Mouse (Mus musculus) CH12.LX (cell line): ENCODE results near the gene Gm572. TPM values are rescaled to one million over a fixed set of nuclear protein-coding genes. Genes with fewer than 3 reads are reported as not detected.

Experiments used
- DNase-seq: peaks from one replicate; pipeline ENCODE4 v3.0.0-alpha.2; 2013; ENCODE audit errors: extremely low read depth
- H3K27ac ChIP-seq: 2 replicates; pipeline ENCODE4 v1.5.1; 2012; ENCODE audit warnings: low read depth, mild to moderate bottlenecking, control low read depth, moderate library complexity; ENCODE audit not compliant: insufficient read depth
- H3K27me3 ChIP-seq: replicated peaks from 2 replicates; pipeline ENCODE3; 2012; ENCODE audit warnings: inconsistent platforms
- H3K36me3 ChIP-seq, 2 experiments: replicated peaks in 1 of 2; 2 replicates each; pipeline versions ENCODE3 to v1.6.1; 2012; ENCODE audit warnings: inconsistent platforms in 1 of 2, low read length in 1 of 2, mild to moderate bottlenecking in 1 of 2, mixed read lengths in 1 of 2, moderate library complexity in 1 of 2; ENCODE audit not compliant: control insufficient read depth in 1 of 2, insufficient read depth in 1 of 2
- H3K4me1 ChIP-seq, 2 experiments: 2 replicates each; pipeline ENCODE4 v1.6.1; 2012; ENCODE audit warnings: inconsistent platforms in 1 of 2, moderate library complexity in 1 of 2; ENCODE audit not compliant: insufficient read depth in 2 of 2, control insufficient read depth in 1 of 2
- H3K4me2 ChIP-seq: 2 replicates; pipeline ENCODE4 v1.6.1; 2012; ENCODE audit warnings: low read depth, mild to moderate bottlenecking, control low read depth; ENCODE audit not compliant: poor library complexity, insufficient read depth, severe bottlenecking
- H3K4me3 ChIP-seq, 3 experiments: fragments of 150-350 bp in 1 of 3; sonication (generic) in 1 of 3; replicated peaks in 1 of 3; 2 replicates each; pipeline versions ENCODE3 to v1.5.1; 2011 to 2012; ENCODE audit warnings: low read depth in 2 of 3, low read length in 2 of 3, mild to moderate bottlenecking in 2 of 3, moderate library complexity in 2 of 3, control low read depth in 1 of 3, improper control_type of control experiment in 1 of 3, inconsistent platforms in 1 of 3, mixed read lengths in 1 of 3; ENCODE audit not compliant: poor library complexity in 1 of 3
- H3K79me2 ChIP-seq: replicated peaks from 2 replicates; pipeline ENCODE4 v1.6.1; 2012; ENCODE audit warnings: mild to moderate bottlenecking, moderate library complexity; ENCODE audit not compliant: control insufficient read depth, poor library complexity, insufficient read depth, severe bottlenecking; ENCODE audit errors: extremely low read depth
- H3K9ac ChIP-seq: 2 replicates; pipeline ENCODE4 v1.6.1; 2012; ENCODE audit warnings: low read depth, mild to moderate bottlenecking, control low read depth, moderate library complexity; ENCODE audit not compliant: insufficient read depth
- H3K9me3 ChIP-seq: replicated peaks from 2 replicates; pipeline ENCODE3; 2012; ENCODE audit warnings: low read length, inconsistent platforms, mixed read lengths
- BHLHE40 ChIP-seq: IDR thresholded peaks from 2 replicates; pipeline ENCODE4 v1.6.1; 2011; ENCODE audit warnings: mild to moderate bottlenecking, low read depth, low read length, improper control_type of control experiment
- CHD1 ChIP-seq: IDR thresholded peaks from 2 replicates; pipeline ENCODE4 v1.6.1; 2012; ENCODE audit warnings: low read depth, low read length, improper control_type of control experiment, inconsistent platforms
- CTCF ChIP-seq, 2 experiments: IDR thresholded peaks in 1 of 2; conservative IDR thresholded peaks in 1 of 2; 2 replicates each; pipeline ENCODE4 v1.5.1; 2011 to 2012; ENCODE audit warnings: low read depth in 2 of 2, low read length in 2 of 2, improper control_type of control experiment in 1 of 2, inconsistent platforms in 1 of 2, mild to moderate bottlenecking in 1 of 2, moderate library complexity in 1 of 2
- ELF1 ChIP-seq: IDR thresholded peaks from 2 replicates; pipeline ENCODE4 v1.6.1; 2014; ENCODE audit warnings: low read depth, mild to moderate bottlenecking, inconsistent platforms, low read length, improper control_type of control experiment
- EP300 ChIP-seq: IDR thresholded peaks from 2 replicates; pipeline ENCODE4 v1.6.1; 2011; ENCODE audit warnings: low read length, improper control_type of control experiment
- ETS1 ChIP-seq: conservative IDR thresholded peaks from 2 replicates; pipeline ENCODE4 v1.6.1; 2012; ENCODE audit warnings: low read depth, mild to moderate bottlenecking, inconsistent platforms, low read length, improper control_type of control experiment, moderate library complexity
- GABPA ChIP-seq: IDR thresholded peaks from 2 replicates; pipeline ENCODE4 v1.6.1; 2012; ENCODE audit warnings: low read depth, low read length, improper control_type of control experiment, inconsistent platforms; ENCODE audit not compliant: insufficient replicate concordance
- HCFC1 ChIP-seq: IDR thresholded peaks from 2 replicates; pipeline ENCODE4 v1.6.1; 2012; ENCODE audit warnings: low read depth, mild to moderate bottlenecking, inconsistent platforms, low read length, improper control_type of control experiment
- IRF4 ChIP-seq: IDR thresholded peaks from 2 replicates; pipeline ENCODE4 v1.6.1; 2014; ENCODE audit warnings: low read depth, mild to moderate bottlenecking, inconsistent platforms, low read length, improper control_type of control experiment
- JUN ChIP-seq: IDR thresholded peaks from 2 replicates; pipeline ENCODE4 v1.6.1; 2011; ENCODE audit warnings: low read depth, mild to moderate bottlenecking, low read length, improper control_type of control experiment, moderate library complexity; ENCODE audit not compliant: insufficient read depth
- JUND ChIP-seq: conservative IDR thresholded peaks from 2 replicates; pipeline ENCODE4 v1.6.1; 2011; ENCODE audit warnings: low read depth, low read length, improper control_type of control experiment
- KAT2A ChIP-seq: IDR thresholded peaks from 2 replicates; pipeline ENCODE4 v1.6.1; 2012; ENCODE audit warnings: low read length, improper control_type of control experiment, inconsistent platforms; ENCODE audit not compliant: insufficient replicate concordance
- MAX ChIP-seq: IDR thresholded peaks from 2 replicates; pipeline ENCODE4 v1.6.1; 2011; ENCODE audit warnings: low read length, improper control_type of control experiment
- MEF2A ChIP-seq: IDR thresholded peaks from 2 replicates; pipeline ENCODE4 v1.6.1; 2014; ENCODE audit warnings: low read depth, mild to moderate bottlenecking, inconsistent platforms, low read length, improper control_type of control experiment, borderline replicate concordance
- MYC ChIP-seq: IDR thresholded peaks from 2 replicates; pipeline ENCODE4 v1.6.1; 2011; ENCODE audit warnings: low read depth, mild to moderate bottlenecking, improper control_type of control experiment, low read length
- NELFE ChIP-seq: IDR thresholded peaks from 2 replicates; pipeline ENCODE4 v1.6.1; 2011; ENCODE audit warnings: low read depth, low read length, improper control_type of control experiment
- POLR2A ChIP-seq: IDR thresholded peaks from 2 replicates; pipeline ENCODE4 v1.6.1; 2011; ENCODE audit warnings: low read depth, mild to moderate bottlenecking, improper control_type of control experiment, low read length
- RAD21 ChIP-seq: IDR thresholded peaks from 2 replicates; pipeline ENCODE4 v1.6.1; 2011; ENCODE audit warnings: low read depth, mild to moderate bottlenecking, low read length, improper control_type of control experiment, moderate library complexity
- SIN3A ChIP-seq: IDR thresholded peaks from 2 replicates; pipeline ENCODE4 v1.6.1; 2012; ENCODE audit warnings: low read length, improper control_type of control experiment, inconsistent platforms
- SMC3 ChIP-seq: IDR thresholded peaks from 2 replicates; pipeline ENCODE4 v1.6.1; 2011; ENCODE audit warnings: low read depth, low read length, improper control_type of control experiment
- TBP ChIP-seq: conservative IDR thresholded peaks from 2 replicates; pipeline ENCODE4 v1.6.1; 2011; ENCODE audit warnings: low read depth, low read length, improper control_type of control experiment
- UBTF ChIP-seq: IDR thresholded peaks from 2 replicates; pipeline ENCODE4 v1.6.1; 2012; ENCODE audit warnings: low read depth, mild to moderate bottlenecking, inconsistent platforms, low read length, improper control_type of control experiment, moderate library complexity
- USF2 ChIP-seq: conservative IDR thresholded peaks from 2 replicates; pipeline ENCODE4 v1.6.1; 2011; ENCODE audit warnings: low read depth, low read length, improper control_type of control experiment
- ZC3H11A ChIP-seq: IDR thresholded peaks from 2 replicates; pipeline ENCODE4 v1.6.1; 2012; ENCODE audit warnings: low read depth, mild to moderate bottlenecking, inconsistent platforms, low read length, improper control_type of control experiment
- ZKSCAN1 ChIP-seq: IDR thresholded peaks from 2 replicates; pipeline ENCODE4 v1.6.1; 2012; ENCODE audit warnings: low read depth, inconsistent platforms, low read length, improper control_type of control experiment, borderline replicate concordance
- ZMIZ1 ChIP-seq: IDR thresholded peaks from 2 replicates; pipeline ENCODE4 v1.6.1; 2012; ENCODE audit warnings: low read depth, mild to moderate bottlenecking, inconsistent platforms, low read length, improper control_type of control experiment
- ZNF384 ChIP-seq: IDR thresholded peaks from 2 replicates; pipeline ENCODE4 v1.6.1; 2012; ENCODE audit warnings: low read depth, low read length, improper control_type of control experiment, inconsistent platforms
- dilution Hi-C: fragments of 300-500 bp; cut with MboI; formaldehyde crosslinking; loops from 2 replicates; pipeline ENCODE4 v1.14.3; 2020; ENCODE audit warnings: low sequenced_read_pairs; ENCODE audit not compliant: extremely low pct_unique_long_range_greater_than_20kb, extremely low pct_ligation_motif_present
- in situ Hi-C: fragments of 300-500 bp; cut with MboI; formaldehyde crosslinking; loops from 3 replicates; pipeline ENCODE4 v1.14.3; 2019; ENCODE audit warnings: low sequenced_read_pairs, low pct_ligation_motif_present, low pct_unique_long_range_greater_than_20kb, mixed read lengths
- polyA plus RNA-seq: library from polyadenylated mRNA; unstranded; fragments of >175 nt; gene quantifications from 2 replicates; pipeline ENCODE4 v1.2.1, GENCODE M21; 2012; ENCODE audit warnings: low read depth; ENCODE audit not compliant: insufficient read length
- total RNA-seq, 2 experiments: library from RNA; depleted of rRNA; stranded (reverse); fragments of 300-350 nt in 1 of 2; fragments of >200 nt in 1 of 2; gene quantifications; 2 replicates each; pipeline ENCODE4 v1.2.3; 2012 to 2014

The Gm572 gene
- total and polyA plus RNA-seq, 3 experiments: not detected

DNA sequence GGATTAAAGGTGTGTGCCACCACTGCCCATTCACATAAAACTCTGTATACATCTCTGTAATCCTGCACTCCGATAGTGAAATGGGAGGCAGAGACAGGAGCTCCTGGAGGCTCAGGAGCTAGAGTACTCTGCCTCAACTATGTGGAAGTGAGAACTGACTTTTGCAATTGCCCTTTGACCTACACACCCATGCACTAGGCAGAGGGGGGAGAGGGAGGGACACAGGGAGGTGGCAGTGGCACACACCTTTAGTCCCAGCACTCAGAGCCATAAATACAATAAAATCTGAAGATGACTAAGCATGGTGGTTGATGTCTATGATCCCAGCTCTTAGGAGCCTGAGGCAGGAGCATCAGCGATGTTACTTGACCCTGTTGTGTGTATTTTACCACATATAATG lies 3.7 kb upstream of the Gm572 start:
- no peaks in the 10 kb centered on the region for H3K9me3 ChIP-seq
- peaks cover 7 to 15% of the 10 kb centered on the region in 2 experiments; a peak in 3 of 4 replicates for H3K4me1 ChIP-seq
- DNase-seq: no peak
- no peak overlapping the region for H3K27ac ChIP-seq
- in situ Hi-C loops: no loop called here
- H3K36me3 ChIP-seq: no peaks in the 10 kb centered on the region
- H3K9ac ChIP-seq: no peak overlapping the region
- no peak overlapping the region for H3K4me3 ChIP-seq
- H3K4me2 ChIP-seq: no peak overlapping the region
- TF ChIP-seq RAD21 (no peak), UBTF (no peak), MEF2A (no peak), USF2 (no peak), CTCF (conservative IDR thresholded peaks at IDR 0.05 in 1 of 2, IDR thresholded peaks at IDR 0.05 in 1 of 2; ENCODE audit: low read depth in 2 of 2, low read length in 2 of 2) (no peak), HCFC1 (no peak), SIN3A (no peak), JUND (no peak), EP300 (no peak), CHD1 (no peak), ZC3H11A (no peak), POLR2A (no peak), TBP (no peak), MAX (no peak), SMC3 (no peak), ZMIZ1 (no peak), JUN (no peak)
- TF ChIP-seq, all 38 proteins: peak for 0
- peaks cover 1% of the 10 kb centered on the region for H3K27me3 ChIP-seq
- H3K79me2 ChIP-seq: no peaks in the 10 kb centered on the region
- dilution Hi-C loops: no loop called here

DNA sequence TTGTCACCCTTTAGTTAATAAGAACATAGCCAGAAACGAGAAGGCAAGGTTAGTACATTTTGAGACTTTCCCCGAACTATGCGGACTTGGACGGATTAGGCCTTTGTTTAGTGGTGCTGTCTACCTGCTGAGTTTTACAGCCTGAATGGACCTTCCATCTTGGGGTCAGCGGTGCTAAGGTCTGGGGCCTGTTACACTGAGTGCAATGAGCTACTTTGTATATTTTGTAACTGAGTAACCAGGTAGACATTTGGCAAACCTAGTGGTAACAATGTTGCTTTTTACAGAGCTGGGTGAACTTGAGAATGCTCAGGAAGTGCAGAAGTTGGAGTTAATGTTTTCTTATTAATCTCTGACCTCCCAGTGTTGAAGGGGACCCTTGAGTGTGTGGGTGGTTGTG lies 2.0 kb upstream of the Gm572 start:
- Histone ChIP-seq H3K4me2 (no peak overlapping the region), H3K27ac (no peak overlapping the region), H3K9ac (no peak overlapping the region), H3K4me3 (no peak overlapping the region), H3K36me3 (no peaks in the 10 kb centered on the region), H3K9me3 (no peaks in the 10 kb centered on the region), H3K27me3 (peaks cover 2% of the 10 kb centered on the region), H3K79me2 (no peaks in the 10 kb centered on the region), H3K4me1 (peaks cover 7 to 15% of the 10 kb centered on the region in 2 experiments; a peak in 3 of 4 replicates)
- TF ChIP-seq ZKSCAN1: no peak
- TF ChIP-seq IRF4: no peak
- TF ChIP-seq CTCF (conservative IDR thresholded peaks at IDR 0.05 in 1 of 2, IDR thresholded peaks at IDR 0.05 in 1 of 2; ENCODE audit: low read depth in 2 of 2, low read length in 2 of 2): no peak
- TF ChIP-seq MYC: no peak
- TF ChIP-seq KAT2A: no peak
- no peak for TF ChIP-seq ZC3H11A
- no peak for TF ChIP-seq ELF1
- no peak for TF ChIP-seq JUN
- no peak for TF ChIP-seq NELFE
- TF ChIP-seq MAX: no peak
- no peak for TF ChIP-seq ETS1
- TF ChIP-seq JUND: no peak
- no peak for TF ChIP-seq USF2
- no peak for TF ChIP-seq CHD1
- TF ChIP-seq GABPA: no peak
- TF ChIP-seq ZNF384: no peak
- no peak for TF ChIP-seq BHLHE40
- TF ChIP-seq TBP: no peak
- TF ChIP-seq POLR2A: no peak
- no peak for TF ChIP-seq SIN3A
- dilution Hi-C loops (no loop called here), in situ Hi-C loops (no loop called here)
- DNase-seq: no peak
